Mouse (Mus musculus) liver, adult 2 months (tissue): ENCODE measurements around the gene Fam189a1.

Experiments used
- CTCF ChIP-seq: fragments of 200-500 bp; IDR thresholded peaks from 2 replicates; pipeline ENCODE4 v1.5.1; 2011; ENCODE audit warnings: low read depth, low read length, control low read depth
- POLR2A ChIP-seq: fragments of 200-500 bp; IDR thresholded peaks from 2 replicates; pipeline ENCODE4 v1.6.1; 2011; ENCODE audit warnings: low read length, control low read depth; ENCODE audit not compliant: insufficient read depth; ENCODE audit errors: extremely low read depth

- TF ChIP-seq POLR2A (no peak), CTCF (no peak)
Measured at GRCm38 (mm10) chr7:65123766-65124165, 32.6 kb downstream of the Fam189a1 start.
